Comparison of ENCODE assay signal across 9 mouse cellular contexts in genomic region chr2:90624920-90625319, GRCm38 (mm10). TPM values are rescaled to one million over a fixed set of nuclear protein-coding genes. Genes with fewer than 3 reads are reported as not detected.
DNase-seq lines count a peak whose midpoint lies in the region; ATAC-seq and TF ChIP-seq lines count a peak whose summit lies in the region.
"Had no signal": no experiment of that assay in that cellular context is flagged by ENCODE, and none has a peak within 500 bp of the region (broad histone marks: within the 10 kb centered on the region; RNA-seq: fewer than 3 reads in every experiment).

No protein-coding gene starts in this region.

- no peaks in the 10 kb centered on the region for H3K4me1 ChIP-seq in forebrain, embryonic 12.5 days
- H3K4me1 ChIP-seq in lung, postnatal 0 days (ENCODE audit: insufficient read depth, low read depth, low read length): no peaks in the 10 kb centered on the region
- H3K4me1 ChIP-seq: limb, embryonic 12.5 days had no signal

- no peaks in the 10 kb centered on the region for H3K27me3 ChIP-seq in forebrain, embryonic 12.5 days
- no peaks in the 10 kb centered on the region for H3K27me3 ChIP-seq in lung, postnatal 0 days (replicated peaks; ENCODE audit: insufficient read depth, low read length)

- no peaks in the 10 kb centered on the region for H3K36me3 ChIP-seq in forebrain, embryonic 12.5 days (replicated peaks)
- H3K36me3 ChIP-seq in lung, postnatal 0 days (ENCODE audit: insufficient read depth, low read length): no peaks in the 10 kb centered on the region
- H3K36me3 ChIP-seq: limb, embryonic 12.5 days had no signal

- 12% methylated on average over 6 of the region's 6 CpGs for WGBS in forebrain, embryonic 12.5 days
- 7% methylated on average over 6 of the region's 6 CpGs for WGBS in lung, postnatal 0 days

- 0 out of 2 replicates have a peak, but pooled peaks have one; percentile 46 for ATAC-seq in forebrain, embryonic 12.5 days (ENCODE audit: low FRiP score)
- peak; percentile 17 to 82; a peak in 2 of 4 replicates for ATAC-seq in hematopoietic stem cell, adult 5-6 weeks (replicated peaks in 1 of 2; ENCODE audit: insufficient read depth in 1 of 2, low FRiP score in 2 of 2, low TSS enrichment in 1 of 2, low read depth in 1 of 2, poor library complexity in 2 of 2, severe bottlenecking in 2 of 2)
- peak; percentile 72 for ATAC-seq in lung, postnatal 0 days

- no peak for TF ChIP-seq EP300 in lung, postnatal 0 days (IDR thresholded peaks at IDR 0.05)

- TF ChIP-seq CTCF in lung, postnatal 0 days (IDR thresholded peaks at IDR 0.05): peak; percentile 78

- no peaks in the 10 kb centered on the region for H3K9me3 ChIP-seq in forebrain, embryonic 12.5 days
- no peaks in the 10 kb centered on the region for H3K9me3 ChIP-seq in lung, postnatal 0 days (ENCODE audit: low read length)
- H3K9me3 ChIP-seq: limb, embryonic 12.5 days had no signal

- no peak overlapping the region for H3K4me3 ChIP-seq in forebrain, embryonic 12.5 days (replicated peaks)
- H3K4me3 ChIP-seq in lung, postnatal 0 days (ENCODE audit: low read depth, low read length): no peak overlapping the region
- H3K4me3 ChIP-seq: limb, embryonic 12.5 days had no signal

- peak; percentile 80 for DNase-seq in MN1 (ENCODE audit: low spot score)
- DNase-seq in c-Kit-positive CD71-negative TER-119-negative erythroid progenitor cells, embryonic 14.5 days (ENCODE audit: low read depth): peak; percentile 74
- peak; percentile 35 to 78 for DNase-seq in layer of hippocampus, adult 8-10 months (ENCODE audit: low spot score in 2 of 2)
- peak; percentile 76 for DNase-seq in lung, postnatal 0 days (ENCODE audit: low spot score)
- peak; percentile 70 for DNase-seq in retina, postnatal 1 day
- peak; percentile 37 to 56 for DNase-seq in urinary bladder, postnatal 36 days (ENCODE audit: low spot score in 2 of 2)

- H3K9ac ChIP-seq in forebrain, embryonic 12.5 days: no peak overlapping the region
- no peak overlapping the region for H3K9ac ChIP-seq in lung, postnatal 0 days (replicated peaks; ENCODE audit: low read depth)
- H3K9ac ChIP-seq: limb, embryonic 12.5 days had no signal

- no peak overlapping the region for H3K27ac ChIP-seq in forebrain, embryonic 12.5 days
- H3K27ac ChIP-seq in lung, postnatal 0 days (ENCODE audit: low read length): no peak overlapping the region
- H3K27ac ChIP-seq: limb, embryonic 12.5 days had no signal

- H3K4me2 ChIP-seq in forebrain, embryonic 12.5 days: no peak overlapping the region
- H3K4me2 ChIP-seq in lung, postnatal 0 days (replicated peaks; ENCODE audit: low read depth, low read length): no peak overlapping the region
- H3K4me2 ChIP-seq: limb, embryonic 12.5 days had no signal

RNA-seq across cellular contexts. Expression of gene Ptprj, which starts 44.5 kb away (rescaled TPM):
- polyA plus RNA-seq in forebrain, embryonic 12.5 days (2016; fragmentation: Nextera tagmentation; extraction: Ambion mirVana): 2.1 and 2.7 TPM in 2 replicates
- 31.8 and 42.3 TPM in 2 replicates for total RNA-seq in hematopoietic stem cell, adult 5-6 weeks (2017)
- total RNA-seq in layer of hippocampus, adult 8-10 months (2022): 100 to 1,000 TPM; 108 to 115 (median 111) TPM
- polyA plus RNA-seq in lung, postnatal 0 days (2015; fragmentation: Nextera tagmentation; extraction: Ambion mirVana): 4.2 TPM in 2 replicates

RNA-seq across cellular contexts. Expression of gene Nup160, which starts 52.1 kb away (rescaled TPM):
- polyA plus RNA-seq in forebrain, embryonic 12.5 days (2016; fragmentation: Nextera tagmentation; extraction: Ambion mirVana): 52.3 and 62.4 TPM in 2 replicates
- 49.7 and 56.0 TPM in 2 replicates for total RNA-seq in hematopoietic stem cell, adult 5-6 weeks (2017)
- total RNA-seq in layer of hippocampus, adult 8-10 months (2022): 10 to 100 TPM; 17.8 to 27.1 (median 22.5) TPM
- polyA plus RNA-seq in lung, postnatal 0 days (2015; fragmentation: Nextera tagmentation; extraction: Ambion mirVana): 11.1 and 12.4 TPM in 2 replicates
